Mouse (Mus musculus): ENCODE measurements around the gene Olfr606. TPM values are rescaled to one million over a fixed set of nuclear protein-coding genes. Genes with fewer than 3 reads are reported as not detected.
"Not testable (repeated sequence)": the region's sequence is repeated elsewhere in the genome, so short reads cannot be mapped to it uniquely, and the experiment has no call there.

Olfr606 gene
- not detected in 2 replicates for polyA plus RNA-seq (2016; fragmentation: Nextera tagmentation; extraction: Ambion mirVana)

- H3K4me1 ChIP-seq: no peaks in the 10 kb centered on the region
- no peak within 1 kb of the TSS for H3K4me3 ChIP-seq
- ATAC-seq (ENCODE audit: low FRiP score, low read depth): no peak
- H3K9me3 ChIP-seq: no peaks in the 10 kb centered on the region
- H3K9ac ChIP-seq (replicated peaks): no peak within 1 kb of the TSS
- H3K4me2 ChIP-seq (replicated peaks): no peak within 1 kb of the TSS
- no peaks in the 10 kb centered on the region for H3K27me3 ChIP-seq
- no peak within 1 kb of the TSS for H3K27ac ChIP-seq (replicated peaks)
- WGBS: 91% methylated on average over 2 of the region's 2 CpGs
- H3K36me3 ChIP-seq: no peaks in the 10 kb centered on the region
Observed at GRCm38 (mm10) chr7:103448746-103449145, at the start of gene Olfr606. Olfr606 (plus strand) TSS chr7:103449046.

DNA sequence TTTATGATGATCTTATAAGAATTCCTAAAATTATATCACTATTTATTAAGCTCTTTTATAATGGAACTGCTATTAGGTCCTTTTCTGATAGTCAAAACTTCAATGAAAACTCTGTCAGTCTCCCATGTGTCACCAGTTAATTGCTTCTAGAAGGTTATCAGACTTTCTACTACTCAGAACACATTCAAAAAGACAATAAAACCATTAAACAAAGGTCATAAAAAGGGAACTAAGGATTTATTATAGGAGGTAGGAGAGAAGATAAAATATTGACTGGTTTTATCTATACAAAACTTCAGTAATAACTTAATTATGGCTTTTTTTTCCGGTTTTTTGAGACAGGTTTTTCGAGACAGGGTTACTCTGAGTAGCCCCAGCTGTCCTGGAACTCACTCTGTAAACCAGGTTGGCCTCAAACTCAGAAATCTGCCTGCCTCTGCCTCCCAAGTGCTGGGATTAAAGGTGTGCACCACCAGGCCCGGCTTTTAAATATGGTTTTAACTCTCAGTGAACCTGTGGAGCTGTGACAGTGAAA is 42.3 kb upstream of the Olfr606 start:
- not testable (repeated sequence) for H3K36me3 ChIP-seq; H3K4me3 ChIP-seq; H3K9ac ChIP-seq (replicated peaks); ATAC-seq (ENCODE audit: low FRiP score, low read depth); H3K4me1 ChIP-seq; H3K4me2 ChIP-seq (replicated peaks); H3K9me3 ChIP-seq; H3K27me3 ChIP-seq; H3K27ac ChIP-seq (replicated peaks)
- WGBS: 79% methylated on average over 3 of the region's 3 CpGs

- not testable (repeated sequence) for H3K36me3 ChIP-seq; H3K27ac ChIP-seq (replicated peaks); H3K4me2 ChIP-seq (replicated peaks); H3K4me3 ChIP-seq; ATAC-seq (ENCODE audit: low FRiP score, low read depth); H3K9ac ChIP-seq (replicated peaks); H3K4me1 ChIP-seq; H3K27me3 ChIP-seq; H3K9me3 ChIP-seq
- WGBS: 38% methylated on average over 1 of the region's 1 CpGs
Observed at GRCm38 (mm10) chr7:103414772-103415171, 34.1 kb upstream of the Olfr606 start, which contains the start of gene Usp17lc. Usp17lc (plus strand) TSS chr7:103415072.

- 86% methylated on average over 1 of the region's 1 CpGs for WGBS
- no peaks in the 10 kb centered on the region for H3K27me3 ChIP-seq
- H3K9me3 ChIP-seq: no peaks in the 10 kb centered on the region
- no peak within 1 kb of the TSS for H3K4me2 ChIP-seq (replicated peaks)
- H3K27ac ChIP-seq (replicated peaks): no peak within 1 kb of the TSS
- no peak within 1 kb of the TSS for H3K4me3 ChIP-seq
- no peak within 1 kb of the TSS for H3K9ac ChIP-seq (replicated peaks)
- ATAC-seq (ENCODE audit: low FRiP score, low read depth): no peak
- no peaks in the 10 kb centered on the region for H3K36me3 ChIP-seq
- no peaks in the 10 kb centered on the region for H3K4me1 ChIP-seq
Observed at GRCm38 (mm10) chr7:103445339-103445738, 3.5 kb upstream of the Olfr606 start, which contains the start of gene Olfr605. Olfr605 (minus strand) TSS chr7:103445439.

DNA sequence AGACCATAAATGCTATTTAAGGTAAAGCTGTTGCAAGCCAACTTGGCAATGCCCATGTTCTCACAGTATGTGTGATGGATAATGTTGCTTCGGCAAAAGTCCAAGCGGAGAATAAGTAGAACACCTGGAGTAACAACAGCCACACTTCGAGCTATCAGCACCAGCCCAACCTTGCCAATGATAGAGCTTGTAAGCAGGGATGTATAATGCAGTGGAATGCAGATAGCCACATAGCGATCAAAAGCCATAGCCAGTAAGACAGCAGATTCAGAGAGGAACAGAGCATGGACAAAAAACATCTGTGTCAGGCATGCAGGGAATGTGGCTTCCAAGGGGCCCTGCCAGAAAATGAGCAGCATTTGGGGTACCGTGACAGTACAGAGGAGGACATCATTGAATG is 11.7 kb downstream of the Olfr606 start:
- no peak overlapping the region for H3K4me2 ChIP-seq (replicated peaks)
- H3K36me3 ChIP-seq: no peaks in the 10 kb centered on the region
- no peaks in the 10 kb centered on the region for H3K9me3 ChIP-seq
- no peak overlapping the region for H3K27ac ChIP-seq (replicated peaks)
- WGBS: 92% methylated on average over 5 of the region's 5 CpGs
- no peak for ATAC-seq (ENCODE audit: low FRiP score, low read depth)
- H3K4me1 ChIP-seq: no peaks in the 10 kb centered on the region
- no peak overlapping the region for H3K4me3 ChIP-seq
- no peak overlapping the region for H3K9ac ChIP-seq (replicated peaks)
- H3K27me3 ChIP-seq: no peaks in the 10 kb centered on the region

GRCm38 (mm10) chr7:103469577-103469976 is 20.7 kb downstream of the Olfr606 start, which contains the start of gene Olfr608:
Olfr608 (plus strand) TSS chr7:103469877.
- Histone ChIP-seq H3K9me3 (no peaks in the 10 kb centered on the region), H3K27ac (replicated peaks) (no peak within 1 kb of the TSS), H3K4me1 (no peaks in the 10 kb centered on the region), H3K4me3 (no peak within 1 kb of the TSS), H3K36me3 (no peaks in the 10 kb centered on the region), H3K27me3 (no peaks in the 10 kb centered on the region), H3K9ac (replicated peaks) (no peak within 1 kb of the TSS), H3K4me2 (replicated peaks) (no peak within 1 kb of the TSS)
- ATAC-seq (ENCODE audit: low FRiP score, low read depth): no peak

GRCm38 (mm10) chr7:103477106-103477505 is 28.3 kb downstream of the Olfr606 start:
- WGBS: 86% methylated on average over 9 of the region's 9 CpGs
- H3K4me1 ChIP-seq; H3K36me3 ChIP-seq; ATAC-seq (ENCODE audit: low FRiP score, low read depth); H3K27me3 ChIP-seq; H3K4me2 ChIP-seq (replicated peaks); H3K9me3 ChIP-seq; H3K27ac ChIP-seq (replicated peaks); H3K4me3 ChIP-seq; H3K9ac ChIP-seq (replicated peaks): not testable (repeated sequence)

DNA sequence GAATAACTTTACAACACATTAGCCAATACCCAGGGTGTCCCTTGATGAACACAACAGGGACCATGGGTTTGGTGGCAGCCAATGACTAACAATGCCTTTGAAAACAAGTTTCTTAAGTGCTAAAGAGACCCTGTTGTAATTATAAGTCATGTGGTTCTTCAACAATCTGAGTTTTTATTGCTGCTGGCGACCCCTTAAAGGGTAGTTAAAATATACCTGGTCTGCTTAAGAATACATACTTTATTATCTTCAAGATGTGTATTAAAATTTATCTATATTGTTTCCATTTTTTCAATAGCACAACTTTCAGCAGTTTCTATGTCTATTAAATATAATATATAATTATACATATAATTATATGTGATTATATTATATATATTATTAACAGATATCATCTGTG is 49.1 kb downstream of the Olfr606 start, which contains the start of gene Olfr609:
Gene Olfr609, minus strand, starts transcription at position 101 of the 400 bp plus-strand sequence.
- H3K9ac ChIP-seq (replicated peaks): no peak within 1 kb of the TSS
- 76% methylated on average over 1 of the region's 1 CpGs for WGBS

More for the DNA sequence above, 49.1 kb downstream of the Olfr606 start, which contains the start of gene Olfr609:
- Histone ChIP-seq H3K27me3 (no peaks in the 10 kb centered on the region), H3K27ac (replicated peaks) (no peak within 1 kb of the TSS), H3K4me1 (no peaks in the 10 kb centered on the region), H3K9me3 (no peaks in the 10 kb centered on the region), H3K4me3 (no peak within 1 kb of the TSS), H3K36me3 (no peaks in the 10 kb centered on the region), H3K4me2 (replicated peaks) (no peak within 1 kb of the TSS)
- ATAC-seq (ENCODE audit: low FRiP score, low read depth): no peak

Small RNA genes within 50 kb of the gene (microRNA-seq; reads per million reads assigned to microRNA genes)
- not detected for gene Gm25774

Other genes starting within 250 kb of the Olfr606 start
- gene Olfr593, start 237.2 kb upstream of the Olfr606 start, polyA plus RNA-seq (2016; fragmentation: Nextera tagmentation; extraction: Ambion mirVana): not detected in 2 replicates
- gene Olfr594, start 232.1 kb upstream of the Olfr606 start, polyA plus RNA-seq (2016; fragmentation: Nextera tagmentation; extraction: Ambion mirVana): not detected in 2 replicates
- not detected in 2 replicates for gene Usp17ld, start 196.5 kb upstream of the Olfr606 start, polyA plus RNA-seq (2016; fragmentation: Nextera tagmentation; extraction: Ambion mirVana)
- gene Olfr596, start 143.4 kb upstream of the Olfr606 start, polyA plus RNA-seq (2016; fragmentation: Nextera tagmentation; extraction: Ambion mirVana): not detected in 2 replicates
- not detected in 2 replicates for gene Olfr597, start 132.7 kb upstream of the Olfr606 start, polyA plus RNA-seq (2016; fragmentation: Nextera tagmentation; extraction: Ambion mirVana)
- gene Olfr598, start 125.5 kb upstream of the Olfr606 start, polyA plus RNA-seq (2016; fragmentation: Nextera tagmentation; extraction: Ambion mirVana): not detected in 2 replicates
- not detected in 2 replicates for gene Olfr599, start 113.1 kb upstream of the Olfr606 start, polyA plus RNA-seq (2016; fragmentation: Nextera tagmentation; extraction: Ambion mirVana)
- gene Olfr600, start 99.4 kb upstream of the Olfr606 start, polyA plus RNA-seq (2016; fragmentation: Nextera tagmentation; extraction: Ambion mirVana): not detected in 2 replicates
- not detected in 2 replicates for gene Olfr601, start 86.4 kb upstream of the Olfr606 start, polyA plus RNA-seq (2016; fragmentation: Nextera tagmentation; extraction: Ambion mirVana)
- not detected in 2 replicates for gene Olfr603, start 62.9 kb upstream of the Olfr606 start, polyA plus RNA-seq (2016; fragmentation: Nextera tagmentation; extraction: Ambion mirVana)
- gene Usp17lc, start 34.0 kb upstream of the Olfr606 start, polyA plus RNA-seq (2016; fragmentation: Nextera tagmentation; extraction: Ambion mirVana): not detected in 2 replicates
- gene Olfr605, start 3.6 kb upstream of the Olfr606 start, polyA plus RNA-seq (2016; fragmentation: Nextera tagmentation; extraction: Ambion mirVana): not detected in 2 replicates
- gene Olfr607, start 15.1 kb downstream of the Olfr606 start, polyA plus RNA-seq (2016; fragmentation: Nextera tagmentation; extraction: Ambion mirVana): not detected in 2 replicates
- gene Olfr608, start 20.8 kb downstream of the Olfr606 start, polyA plus RNA-seq (2016; fragmentation: Nextera tagmentation; extraction: Ambion mirVana): not detected in 2 replicates
- gene Olfr609, start 49.0 kb downstream of the Olfr606 start, polyA plus RNA-seq (2016; fragmentation: Nextera tagmentation; extraction: Ambion mirVana): not detected in 2 replicates
- gene Olfr610, start 63.1 kb downstream of the Olfr606 start, polyA plus RNA-seq (2016; fragmentation: Nextera tagmentation; extraction: Ambion mirVana): not detected in 2 replicates
- not detected in 2 replicates for gene Olfr611, start 71.8 kb downstream of the Olfr606 start, polyA plus RNA-seq (2016; fragmentation: Nextera tagmentation; extraction: Ambion mirVana)
- not detected in 2 replicates for gene Olfr612, start 93.7 kb downstream of the Olfr606 start, polyA plus RNA-seq (2016; fragmentation: Nextera tagmentation; extraction: Ambion mirVana)
- gene Olfr613, start 99.0 kb downstream of the Olfr606 start, polyA plus RNA-seq (2016; fragmentation: Nextera tagmentation; extraction: Ambion mirVana): not detected in 2 replicates
- not detected in 2 replicates for gene Olfr615, start 107.0 kb downstream of the Olfr606 start, polyA plus RNA-seq (2016; fragmentation: Nextera tagmentation; extraction: Ambion mirVana)
- gene Olfr616, start 120.1 kb downstream of the Olfr606 start, polyA plus RNA-seq (2016; fragmentation: Nextera tagmentation; extraction: Ambion mirVana): not detected in 2 replicates
- gene Olfr617, start 124.0 kb downstream of the Olfr606 start, polyA plus RNA-seq (2016; fragmentation: Nextera tagmentation; extraction: Ambion mirVana): not detected in 2 replicates
- gene Olfr618, start 141.1 kb downstream of the Olfr606 start, polyA plus RNA-seq (2016; fragmentation: Nextera tagmentation; extraction: Ambion mirVana): not detected in 2 replicates
- gene Olfr619, start 151.5 kb downstream of the Olfr606 start, polyA plus RNA-seq (2016; fragmentation: Nextera tagmentation; extraction: Ambion mirVana): not detected in 2 replicates
- not detected in 2 replicates for gene Olfr620, start 163.5 kb downstream of the Olfr606 start, polyA plus RNA-seq (2016; fragmentation: Nextera tagmentation; extraction: Ambion mirVana)
- gene Olfr622, start 193.7 kb downstream of the Olfr606 start, polyA plus RNA-seq (2016; fragmentation: Nextera tagmentation; extraction: Ambion mirVana): not detected in 2 replicates
- gene Olfr623, start 214.7 kb downstream of the Olfr606 start, polyA plus RNA-seq (2016; fragmentation: Nextera tagmentation; extraction: Ambion mirVana): not detected in 2 replicates
- gene Olfr624, start 222.1 kb downstream of the Olfr606 start, polyA plus RNA-seq (2016; fragmentation: Nextera tagmentation; extraction: Ambion mirVana): not detected in 2 replicates
- not detected in 2 replicates for gene Olfr625-ps1, start 233.7 kb downstream of the Olfr606 start, polyA plus RNA-seq (2016; fragmentation: Nextera tagmentation; extraction: Ambion mirVana)